Mouse (Mus musculus): ENCODE measurements around the gene Rsrp1. TPM values are rescaled to one million over a fixed set of nuclear protein-coding genes. Genes with fewer than 3 reads are reported as not detected.

Gene Rsrp1
- polyA plus RNA-seq, 1 experiment from 2014 or later: 341 TPM

DNA sequence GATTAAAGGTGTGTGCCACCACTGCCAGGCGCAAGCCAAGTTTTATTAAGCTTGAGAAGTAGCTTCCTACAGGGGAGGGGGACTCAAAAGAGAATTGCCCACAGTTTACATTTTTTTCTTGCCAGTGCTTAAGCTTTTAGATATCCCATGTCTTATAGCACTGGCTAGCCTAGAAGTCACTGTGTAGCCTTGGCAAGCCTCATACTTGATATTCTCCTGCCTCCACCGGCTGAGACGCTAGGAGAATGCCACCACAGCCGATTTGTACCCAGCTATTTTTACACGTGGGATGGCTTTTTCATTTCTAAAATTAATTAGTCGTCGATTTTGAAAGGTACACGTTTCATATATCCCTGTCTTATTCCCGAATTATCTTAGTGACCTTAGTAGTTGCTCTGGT is 6.8 kb downstream of the Rsrp1 start:
- H3K27me3 ChIP-seq (ENCODE audit: insufficient read depth, low read length): no peaks in the 10 kb centered on the region
- peak overlapping the region; percentile 97 for H3K4me3 ChIP-seq (ENCODE audit: low read depth, low read length)
- H3K27ac ChIP-seq (ENCODE audit: low read depth): no peak overlapping the region
- no peak overlapping the region for H3K9ac ChIP-seq
- ATAC-seq (ENCODE audit: insufficient read depth) (peak; percentile 21; the same call in 1 of the 2 replicates), DNase-seq (no peak)
- H3K4me2 ChIP-seq: peak overlapping the region; percentile 88
- WGBS: 27% methylated on average over 9 of the region's 9 CpGs
- no peaks in the 10 kb centered on the region for H3K9me3 ChIP-seq (ENCODE audit: low read depth, low read length)
- peaks cover 8% of the 10 kb centered on the region for H3K4me1 ChIP-seq (ENCODE audit: insufficient read depth)
- no peak for TF ChIP-seq CTCF (IDR thresholded peaks at IDR 0.05; ENCODE audit: low read depth)
- H3K36me3 ChIP-seq (ENCODE audit: insufficient read depth): peaks cover 63% of the 10 kb centered on the region

DNA sequence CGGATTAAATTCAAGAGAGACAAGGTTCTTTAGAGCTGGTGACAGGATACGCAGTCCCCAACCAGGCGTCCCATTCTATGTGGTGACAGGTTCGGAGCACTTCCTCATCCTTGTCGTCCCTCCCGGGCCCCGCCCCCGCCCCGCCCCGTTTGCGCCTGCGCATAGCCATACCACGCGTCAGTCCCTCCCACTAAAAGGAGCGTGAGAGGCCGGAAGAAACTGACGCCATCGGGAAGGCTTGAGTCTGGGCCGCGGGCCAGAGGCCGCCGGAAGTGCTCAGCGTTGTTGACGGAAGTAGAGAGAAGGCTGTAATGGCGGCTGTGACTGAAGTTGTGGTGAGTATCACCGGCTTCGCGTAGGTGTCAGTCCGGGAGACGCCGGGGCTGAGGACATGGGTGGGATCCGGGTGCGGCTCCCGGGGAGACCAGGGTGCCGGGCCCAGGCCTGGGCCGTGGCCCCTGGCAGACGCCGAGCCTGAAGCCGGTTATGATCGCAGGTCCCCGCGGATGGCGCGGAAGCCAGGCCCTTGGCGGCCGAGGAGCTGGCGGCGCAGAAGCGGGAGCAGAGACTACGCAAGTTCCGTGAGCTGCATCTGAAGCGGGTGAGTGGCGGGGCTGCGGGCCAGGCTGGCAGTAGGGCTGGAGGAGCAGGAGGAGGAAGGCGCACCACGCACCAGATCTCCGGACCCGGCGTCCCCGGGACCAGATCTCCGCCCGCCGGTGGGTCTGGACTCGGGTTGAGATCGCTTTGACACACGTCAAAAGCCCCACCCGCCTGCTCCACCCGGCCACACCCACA is 7.5 kb downstream of the Rsrp1 start, which contains the start of gene Syf2:
Syf2 (plus strand) TSS at position 215 of the 798 bp plus-strand sequence.
- TF ChIP-seq CTCF (IDR thresholded peaks at IDR 0.05; ENCODE audit: low read depth): no peak
- peak within 1 kb of the TSS; percentile 97 for H3K4me3 ChIP-seq (ENCODE audit: low read depth, low read length)
- peak within 1 kb of the TSS; percentile 66 for H3K9ac ChIP-seq
- peaks cover 62% of the 10 kb centered on the region for H3K36me3 ChIP-seq (ENCODE audit: insufficient read depth)
- no peaks in the 10 kb centered on the region for H3K9me3 ChIP-seq (ENCODE audit: low read depth, low read length)
- H3K4me2 ChIP-seq: peak within 1 kb of the TSS; percentile 88
- H3K27me3 ChIP-seq (ENCODE audit: insufficient read depth, low read length): no peaks in the 10 kb centered on the region
- under 1% methylated on average over 68 of the region's 68 CpGs for WGBS
- peak within 1 kb of the TSS; percentile 67 for H3K27ac ChIP-seq (ENCODE audit: low read depth)
- peak; percentile 96 for ATAC-seq (ENCODE audit: insufficient read depth)
- DNase-seq: peak; percentile 99
- 0 out of 2 replicates have a peak, but pooled peaks cover 3% of the 10 kb centered on the region for H3K4me1 ChIP-seq (ENCODE audit: insufficient read depth)

DNA sequence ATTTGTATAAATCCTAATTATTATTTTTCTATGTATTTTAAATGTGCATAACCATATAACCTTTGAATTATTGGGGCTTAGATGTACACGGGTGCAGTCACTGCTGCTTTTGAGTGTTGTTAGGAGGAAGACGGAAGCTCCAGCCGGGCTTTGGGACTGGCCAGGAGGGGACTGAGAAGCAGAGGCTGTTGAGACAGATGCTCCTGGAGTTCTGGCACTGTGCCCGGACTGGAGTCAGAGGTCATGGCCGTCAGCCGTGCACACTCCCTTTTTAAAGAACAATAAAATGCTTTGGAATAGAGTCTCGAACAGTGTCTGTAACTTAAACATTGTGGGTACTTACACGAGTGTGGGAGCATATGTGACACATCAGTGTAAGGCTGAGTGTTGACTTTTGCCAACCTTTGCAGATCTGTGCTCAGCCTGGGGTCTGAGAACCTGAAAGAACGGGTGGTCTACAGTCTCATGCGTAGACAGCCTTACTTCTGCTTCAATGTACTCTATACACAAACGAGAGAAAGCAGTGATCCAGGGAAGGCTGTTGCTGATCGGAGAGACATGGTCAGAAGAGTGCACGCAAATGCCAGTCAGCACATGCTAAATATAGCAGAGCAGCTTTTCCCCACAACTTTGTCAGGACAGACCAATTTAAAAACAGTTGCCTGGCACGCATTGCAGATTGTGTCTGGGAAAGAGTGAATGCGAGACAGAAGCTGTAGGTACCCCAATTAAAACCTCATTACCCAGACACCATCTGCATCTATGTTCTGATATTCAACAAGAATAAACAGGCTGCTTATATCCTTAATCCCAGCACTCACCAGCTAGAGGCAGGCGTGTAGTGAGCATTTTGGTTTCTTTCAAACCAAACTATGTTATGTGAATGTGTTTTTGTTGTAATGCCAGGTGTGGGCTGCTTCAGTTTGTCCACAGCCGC is 14.1 kb downstream of the Rsrp1 start:
- ATAC-seq (ENCODE audit: insufficient read depth) (peak; percentile 50; the same call in 1 of the 2 replicates), DNase-seq (peak; percentile 83)
- no peak for TF ChIP-seq CTCF (IDR thresholded peaks at IDR 0.05; ENCODE audit: low read depth)
- H3K27me3 ChIP-seq (ENCODE audit: insufficient read depth, low read length): 0 out of 2 replicates have a peak, but pooled peaks cover 2% of the 10 kb centered on the region
- H3K9ac ChIP-seq: no peak overlapping the region
- H3K9me3 ChIP-seq (ENCODE audit: low read depth, low read length): no peaks in the 10 kb centered on the region
- no peak overlapping the region for H3K4me2 ChIP-seq
- H3K36me3 ChIP-seq (ENCODE audit: insufficient read depth): peaks cover 48% of the 10 kb centered on the region
- no peak overlapping the region for H3K4me3 ChIP-seq (ENCODE audit: low read depth, low read length)
- 43% methylated on average over 17 of the region's 17 CpGs for WGBS
- H3K27ac ChIP-seq (ENCODE audit: low read depth): peak overlapping the region; percentile 19; the same call in 1 of the 2 replicates
- H3K4me1 ChIP-seq (ENCODE audit: insufficient read depth): no peaks in the 10 kb centered on the region

GRCm38 (mm10) chr4:134939900-134940299 is 16.5 kb downstream of the Rsrp1 start:
- Histone ChIP-seq H3K9ac (no peak overlapping the region), H3K27ac (ENCODE audit: low read depth) (no peak overlapping the region), H3K4me2 (peak overlapping the region; percentile 43), H3K9me3 (ENCODE audit: low read depth, low read length) (no peaks in the 10 kb centered on the region), H3K27me3 (ENCODE audit: insufficient read depth, low read length) (peaks cover 16% of the 10 kb centered on the region; the same call in 1 of the 2 replicates), H3K36me3 (ENCODE audit: insufficient read depth) (peaks cover 25% of the 10 kb centered on the region), H3K4me3 (ENCODE audit: low read depth, low read length) (no peak overlapping the region), H3K4me1 (ENCODE audit: insufficient read depth) (no peaks in the 10 kb centered on the region)
- TF ChIP-seq CTCF (IDR thresholded peaks at IDR 0.05; ENCODE audit: low read depth): no peak
- ATAC-seq (ENCODE audit: insufficient read depth) (no peak), DNase-seq (no peak)
- WGBS: 58% methylated on average over 9 of the region's 9 CpGs

- Histone ChIP-seq H3K9me3 (ENCODE audit: low read depth, low read length) (no peaks in the 10 kb centered on the region), H3K4me1 (ENCODE audit: insufficient read depth) (peaks cover 5% of the 10 kb centered on the region; the same call in 1 of the 2 replicates), H3K4me2 (0 out of 2 replicates have a peak overlapping the region, but pooled peaks have one; percentile 6), H3K9ac (no peak overlapping the region), H3K4me3 (ENCODE audit: low read depth, low read length) (no peak overlapping the region), H3K27me3 (ENCODE audit: insufficient read depth, low read length) (peaks cover 16% of the 10 kb centered on the region; the same call in 1 of the 2 replicates), H3K36me3 (ENCODE audit: insufficient read depth) (no peaks in the 10 kb centered on the region), H3K27ac (ENCODE audit: low read depth) (no peak overlapping the region)
- no peak for TF ChIP-seq CTCF (IDR thresholded peaks at IDR 0.05; ENCODE audit: low read depth)
- ATAC-seq (ENCODE audit: insufficient read depth): 0 out of 2 replicates have a peak, but pooled peaks have one; percentile 50
- DNase-seq: peak; percentile 35
- 25% methylated on average over 27 of the region's 27 CpGs for WGBS
Measured at GRCm38 (mm10) chr4:134943758-134944538, 20.6 kb downstream of the Rsrp1 start.
